Comparison of ENCODE assay signal across 12 mouse cellular contexts in genomic region chr14:118895655-118896054, GRCm38 (mm10).
"Had no signal": no experiment of that assay in that cellular context is flagged by ENCODE, and none has a peak within 500 bp of the region (broad histone marks: within the 10 kb centered on the region; RNA-seq: fewer than 3 reads in every experiment).

No protein-coding gene starts in this region.

- H3K4me3 ChIP-seq: limb, embryonic 15.5 days; liver, embryonic 12.5 days; midbrain, embryonic 10.5 days; neural tube, embryonic 12.5 days had no signal

- H3K36me3 ChIP-seq: liver, embryonic 12.5 days had no signal

- H3K4me1 ChIP-seq: limb, embryonic 15.5 days; liver, embryonic 12.5 days; midbrain, embryonic 10.5 days; neural tube, embryonic 12.5 days had no signal

- H3K27ac ChIP-seq: limb, embryonic 15.5 days; liver, embryonic 12.5 days; midbrain, embryonic 10.5 days; neural tube, embryonic 12.5 days had no signal

- H3K9me3 ChIP-seq: limb, embryonic 15.5 days; liver, embryonic 12.5 days; midbrain, embryonic 10.5 days; neural tube, embryonic 12.5 days had no signal

- ATAC-seq: intestine, embryonic 16.5 days; liver, embryonic 12.5 days had no signal

- H3K9ac ChIP-seq: limb, embryonic 15.5 days; liver, embryonic 12.5 days; lung, embryonic 14.5 days; neural tube, embryonic 12.5 days had no signal

- DNase-seq: layer of hippocampus, adult 9-11 months; layer of hippocampus, postnatal 36 days; lung, embryonic 14.5 days; lung, postnatal 10 days; lung, postnatal 4 days; midbrain, embryonic 14.5 days; thymus, postnatal 36 days had no signal

- H3K27me3 ChIP-seq: limb, embryonic 15.5 days; liver, embryonic 12.5 days; neural tube, embryonic 12.5 days had no signal

- H3K4me2 ChIP-seq: limb, embryonic 15.5 days; liver, embryonic 12.5 days; lung, embryonic 14.5 days; neural tube, embryonic 12.5 days had no signal
